Mouse (Mus musculus): ENCODE measurements at regions not wholly inside any gene's neighbourhood (a gene's known extent, or its start where the extent isn't known, plus 50 kb on each side); places are given as distances from the start of the nearest gene placed in this dataset.

DNA sequence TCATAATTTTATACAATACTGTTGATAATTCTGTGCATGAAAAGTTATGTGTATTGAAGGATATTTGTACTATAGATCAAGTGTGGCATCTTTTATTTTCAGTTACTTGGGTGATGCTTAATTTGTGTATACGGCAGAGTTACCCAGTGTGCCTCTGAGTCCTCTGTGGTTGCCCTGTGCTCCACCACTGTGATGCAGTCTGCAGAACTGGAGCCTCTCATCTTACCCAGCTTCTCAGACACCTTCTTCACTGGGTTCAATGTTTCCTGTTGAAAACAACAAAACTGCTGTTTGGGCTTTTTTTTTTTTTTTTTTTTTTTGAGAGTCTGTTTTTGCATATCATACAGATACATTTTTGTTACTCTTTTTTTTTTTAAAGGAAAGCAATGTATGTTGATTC lies 109.2 kb upstream of the Slco3a1 start:
- no peak overlapping the region for H3K27ac ChIP-seq (ENCODE audit: low read depth)
- H3K9me3 ChIP-seq (replicated peaks; ENCODE audit: control insufficient read depth, low read length): no peaks in the 10 kb centered on the region
- no peak overlapping the region for H3K4me3 ChIP-seq (ENCODE audit: low read depth, low read length)
- no peaks in the 10 kb centered on the region for H3K36me3 ChIP-seq (replicated peaks; ENCODE audit: control insufficient read depth, insufficient read depth, low read length)
- H3K27me3 ChIP-seq (ENCODE audit: control insufficient read depth, insufficient read depth, low read length): no peaks in the 10 kb centered on the region
- no peak overlapping the region for H3K9ac ChIP-seq (replicated peaks; ENCODE audit: low read depth, low read length)
- no peak for ATAC-seq (ENCODE audit: insufficient read depth, low read depth)
- DNase-seq (ENCODE audit: low spot score): no peak
- no peak overlapping the region for H3K4me2 ChIP-seq (ENCODE audit: low read depth, low read length)
- TF ChIP-seq EP300 (IDR thresholded peaks at IDR 0.05; ENCODE audit: low read depth) (no peak), CTCF (IDR thresholded peaks at IDR 0.05; ENCODE audit: low read depth) (no peak)
- WGBS: 92% methylated on average over 1 of the region's 1 CpGs
- H3K4me1 ChIP-seq (ENCODE audit: control insufficient read depth, insufficient read depth): no peaks in the 10 kb centered on the region

DNA sequence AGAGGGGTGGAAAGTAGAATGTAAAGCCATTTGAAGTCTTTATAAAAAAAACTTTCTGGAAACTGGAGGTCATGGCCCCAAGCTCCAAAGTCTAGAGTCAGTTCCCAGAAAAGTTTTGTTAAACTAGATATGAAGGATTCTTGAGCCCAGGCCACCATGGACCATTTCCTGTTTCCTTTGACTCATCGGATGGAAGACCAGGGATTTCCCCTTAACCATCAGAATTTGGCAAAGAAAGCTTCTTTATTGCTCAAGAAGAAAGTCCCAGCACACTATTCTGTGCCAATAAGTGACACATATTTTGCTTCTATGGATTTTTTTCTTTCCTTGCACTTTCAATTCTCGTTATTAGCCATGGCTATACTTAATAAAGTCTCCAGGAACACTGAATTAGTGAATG lies 92.7 kb upstream of the Slco3a1 start:
- DNase-seq (ENCODE audit: low spot score): peak; percentile 76
- no peaks in the 10 kb centered on the region; the same call in 1 of the 2 replicates for H3K4me1 ChIP-seq (ENCODE audit: control insufficient read depth, insufficient read depth)

DNA sequence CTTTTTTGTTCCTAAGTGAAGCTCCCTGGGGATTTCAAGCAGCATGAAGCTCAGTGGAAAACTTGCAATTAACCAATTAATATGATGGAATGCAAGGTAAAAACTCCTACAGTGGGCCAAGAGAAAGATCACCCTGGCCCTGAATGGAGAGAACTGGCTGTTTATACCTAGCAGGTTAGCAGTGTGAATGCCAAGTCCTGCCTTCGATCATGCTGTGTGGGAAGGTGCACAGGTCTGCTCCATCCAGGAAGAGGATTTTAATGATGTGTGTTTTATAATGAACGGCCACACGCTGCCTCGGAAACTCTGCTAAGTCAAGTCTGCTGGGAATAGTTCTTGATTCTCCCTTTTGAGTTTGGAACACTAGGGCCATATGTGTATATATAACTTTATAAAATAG lies 85.6 kb upstream of the Slco3a1 start:
- DNase-seq (ENCODE audit: low spot score): no peak
- Histone ChIP-seq H3K4me1 (ENCODE audit: control insufficient read depth, insufficient read depth) (no peaks in the 10 kb centered on the region), H3K27me3 (ENCODE audit: control insufficient read depth, insufficient read depth, low read length) (no peaks in the 10 kb centered on the region), H3K9me3 (replicated peaks; ENCODE audit: control insufficient read depth, low read length) (no peaks in the 10 kb centered on the region), H3K9ac (replicated peaks; ENCODE audit: low read depth, low read length) (no peak overlapping the region), H3K4me2 (ENCODE audit: low read depth, low read length) (no peak overlapping the region), H3K4me3 (ENCODE audit: low read depth, low read length) (no peak overlapping the region), H3K36me3 (replicated peaks; ENCODE audit: control insufficient read depth, insufficient read depth, low read length) (no peaks in the 10 kb centered on the region), H3K27ac (ENCODE audit: low read depth) (no peak overlapping the region)
- no peak for ATAC-seq (ENCODE audit: insufficient read depth, low read depth)
- no peak for TF ChIP-seq CTCF (IDR thresholded peaks at IDR 0.05; ENCODE audit: low read depth)
- TF ChIP-seq EP300 (IDR thresholded peaks at IDR 0.05; ENCODE audit: low read depth): no peak
- WGBS: 87% methylated on average over 4 of the region's 4 CpGs

More for the DNA sequence above, 92.7 kb upstream of the Slco3a1 start:
- WGBS: 33% methylated on average over 2 of the region's 2 CpGs
- Histone ChIP-seq H3K36me3 (replicated peaks; ENCODE audit: control insufficient read depth, insufficient read depth, low read length) (no peaks in the 10 kb centered on the region), H3K9me3 (replicated peaks; ENCODE audit: control insufficient read depth, low read length) (no peaks in the 10 kb centered on the region), H3K27ac (ENCODE audit: low read depth) (no peak overlapping the region), H3K4me3 (ENCODE audit: low read depth, low read length) (no peak overlapping the region), H3K4me2 (ENCODE audit: low read depth, low read length) (no peak overlapping the region), H3K9ac (replicated peaks; ENCODE audit: low read depth, low read length) (no peak overlapping the region), H3K27me3 (ENCODE audit: control insufficient read depth, insufficient read depth, low read length) (no peaks in the 10 kb centered on the region)
- peak; percentile 20; the same call in 1 of the 2 replicates for ATAC-seq (ENCODE audit: insufficient read depth, low read depth)
- TF ChIP-seq CTCF (IDR thresholded peaks at IDR 0.05; ENCODE audit: low read depth) (no peak), EP300 (IDR thresholded peaks at IDR 0.05; ENCODE audit: low read depth) (0 out of 2 replicates have a peak, but pooled peaks have one; percentile 37)

DNA sequence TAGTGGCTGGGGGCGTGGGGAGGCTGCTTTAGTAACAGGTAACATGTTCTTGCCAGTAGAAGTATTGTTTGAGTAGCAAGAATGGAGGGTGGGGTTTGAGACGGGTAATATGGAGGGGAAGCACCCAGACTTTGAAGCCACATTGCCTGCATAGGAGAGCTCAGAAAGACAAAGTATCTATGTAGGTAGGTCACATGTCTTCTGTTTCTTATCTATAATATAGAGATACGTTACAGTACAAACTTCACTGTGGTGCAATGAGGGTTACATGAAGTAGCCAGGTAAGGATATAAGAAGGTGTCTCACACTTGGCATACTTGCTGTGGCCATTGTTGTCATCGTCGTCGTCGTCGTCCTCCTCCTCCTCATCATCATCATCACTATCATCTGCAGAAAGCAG lies 77.6 kb upstream of the Slco3a1 start:
- Histone ChIP-seq H3K4me3 (ENCODE audit: low read depth, low read length) (no peak overlapping the region), H3K9me3 (replicated peaks; ENCODE audit: control insufficient read depth, low read length) (no peaks in the 10 kb centered on the region), H3K4me1 (ENCODE audit: control insufficient read depth, insufficient read depth) (no peaks in the 10 kb centered on the region), H3K36me3 (replicated peaks; ENCODE audit: control insufficient read depth, insufficient read depth, low read length) (no peaks in the 10 kb centered on the region), H3K9ac (replicated peaks; ENCODE audit: low read depth, low read length) (no peak overlapping the region), H3K27ac (ENCODE audit: low read depth) (no peak overlapping the region), H3K27me3 (ENCODE audit: control insufficient read depth, insufficient read depth, low read length) (no peaks in the 10 kb centered on the region), H3K4me2 (ENCODE audit: low read depth, low read length) (no peak overlapping the region)
- no peak for DNase-seq (ENCODE audit: low spot score)
- ATAC-seq (ENCODE audit: insufficient read depth, low read depth): no peak
- TF ChIP-seq EP300 (IDR thresholded peaks at IDR 0.05; ENCODE audit: low read depth): no peak
- 81% methylated on average over 8 of the region's 8 CpGs for WGBS

DNA sequence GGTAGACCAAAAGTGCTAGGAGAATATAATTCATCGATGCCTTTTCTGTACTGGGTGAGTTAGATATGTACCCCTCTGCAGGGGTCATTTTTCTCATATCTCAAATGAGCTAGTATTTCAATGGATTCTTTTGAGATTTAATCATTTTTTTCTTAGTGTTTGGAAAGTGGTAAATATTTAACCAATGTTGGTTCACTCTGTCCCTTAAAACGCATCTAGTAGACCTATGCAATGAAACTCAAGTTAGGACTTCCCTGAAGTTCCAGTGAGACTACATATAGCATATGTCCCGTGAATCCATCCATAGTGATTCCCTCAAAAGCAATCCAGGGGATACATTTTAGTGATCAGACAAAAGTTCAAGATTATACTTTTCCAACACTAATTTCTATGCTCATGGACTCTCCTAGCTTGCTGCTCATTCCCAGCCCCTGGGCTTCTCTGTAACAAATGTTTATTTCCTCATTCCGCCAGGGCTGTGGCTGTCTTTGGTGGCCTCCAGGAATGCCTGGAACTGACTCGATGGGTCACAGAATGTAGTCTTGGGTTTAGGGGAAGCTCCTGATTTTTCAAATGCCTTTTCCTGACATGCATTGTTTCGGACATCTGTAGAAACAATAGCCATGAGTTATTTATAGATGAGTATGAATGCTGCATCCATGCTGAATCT lies 74.4 kb upstream of the Slco3a1 start:
- Histone ChIP-seq H3K9ac (replicated peaks; ENCODE audit: low read depth, low read length) (no peak overlapping the region), H3K27me3 (ENCODE audit: control insufficient read depth, insufficient read depth, low read length) (no peaks in the 10 kb centered on the region), H3K9me3 (replicated peaks; ENCODE audit: control insufficient read depth, low read length) (no peaks in the 10 kb centered on the region), H3K4me2 (ENCODE audit: low read depth, low read length) (no peak overlapping the region), H3K4me1 (ENCODE audit: control insufficient read depth, insufficient read depth) (no peaks in the 10 kb centered on the region), H3K27ac (ENCODE audit: low read depth) (no peak overlapping the region), H3K4me3 (ENCODE audit: low read depth, low read length) (no peak overlapping the region), H3K36me3 (replicated peaks; ENCODE audit: control insufficient read depth, insufficient read depth, low read length) (no peaks in the 10 kb centered on the region)
- DNase-seq (ENCODE audit: low spot score) (no peak), ATAC-seq (ENCODE audit: insufficient read depth, low read depth) (no peak)
- TF ChIP-seq CTCF (IDR thresholded peaks at IDR 0.05; ENCODE audit: low read depth): no peak
- no peak for TF ChIP-seq EP300 (IDR thresholded peaks at IDR 0.05; ENCODE audit: low read depth)
- WGBS: 64% methylated on average over 6 of the region's 6 CpGs
